Mouse (Mus musculus) A20 (cell line): ENCODE measurements around the gene Stt3a.

Experiments
- DNase-seq: peaks from one replicate; pipeline ENCODE4 v3.0.0-alpha.2; 2011; ENCODE audit warnings: low read depth, low spot score

Stt3a gene

DNA sequence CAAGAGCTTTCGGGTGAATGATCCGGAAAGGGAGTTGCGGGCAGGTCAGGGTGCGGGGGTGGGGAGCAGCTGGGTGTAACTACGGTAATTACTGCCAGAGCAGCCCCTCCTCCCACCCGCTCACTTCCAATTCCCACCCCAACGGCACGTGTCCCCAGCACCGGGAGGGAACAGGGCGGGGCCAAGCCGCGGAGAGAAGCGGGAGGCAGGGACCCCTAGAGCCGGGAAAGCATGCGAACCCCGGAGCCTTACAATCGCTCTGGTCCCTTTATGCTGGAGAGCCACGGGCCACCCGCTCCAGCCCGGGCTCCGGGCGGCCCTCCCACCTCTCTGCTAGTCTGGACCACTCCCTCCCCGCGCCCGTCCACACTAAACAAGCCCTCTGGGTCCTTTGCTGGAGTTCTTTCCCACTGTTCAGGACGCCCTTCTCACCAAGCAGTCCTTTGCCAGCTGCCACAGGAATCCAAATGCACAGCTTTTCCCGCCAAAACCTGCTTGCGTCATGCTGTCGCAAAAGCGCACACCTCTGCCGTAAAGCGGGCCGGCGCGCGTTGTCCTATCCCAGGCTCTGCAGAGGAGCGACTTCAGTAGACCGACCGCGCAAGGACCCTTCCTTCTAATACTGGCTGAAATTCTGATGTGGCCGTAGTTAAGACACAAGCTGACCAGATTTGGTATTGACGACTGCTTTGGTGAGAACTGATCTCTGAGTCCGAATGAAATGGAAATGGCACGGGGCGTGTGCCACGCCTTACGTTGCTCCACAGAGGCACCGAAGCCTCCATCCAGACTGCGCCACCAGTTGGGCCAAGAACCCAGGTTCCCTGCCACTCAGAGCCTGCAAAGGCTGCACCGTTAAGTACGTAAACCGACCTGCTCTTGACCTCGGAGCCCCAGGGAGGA is 41.1 kb downstream of the Stt3a start:
- DNase-seq: peak; percentile 94

DNA sequence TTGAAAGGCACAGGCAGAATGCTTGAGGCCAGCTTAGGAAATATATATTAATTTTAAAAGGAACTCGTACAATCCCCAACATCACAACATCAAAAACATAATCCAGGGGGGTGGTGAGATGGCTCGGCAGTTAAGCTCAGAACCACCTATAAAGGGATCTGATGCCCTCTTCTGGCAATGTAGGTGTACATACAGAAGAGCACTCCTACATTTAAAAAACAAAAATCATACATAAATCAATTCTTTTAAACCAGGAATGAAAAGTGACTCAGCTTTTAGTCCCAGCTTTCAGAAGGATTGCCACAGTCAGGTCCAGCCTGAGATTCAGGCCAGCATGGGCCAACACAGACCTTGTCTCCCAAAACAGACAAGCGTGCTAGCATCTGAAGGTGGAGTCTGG is 50.9 kb downstream of the Stt3a start:
- DNase-seq: peak; percentile 37

DNA sequence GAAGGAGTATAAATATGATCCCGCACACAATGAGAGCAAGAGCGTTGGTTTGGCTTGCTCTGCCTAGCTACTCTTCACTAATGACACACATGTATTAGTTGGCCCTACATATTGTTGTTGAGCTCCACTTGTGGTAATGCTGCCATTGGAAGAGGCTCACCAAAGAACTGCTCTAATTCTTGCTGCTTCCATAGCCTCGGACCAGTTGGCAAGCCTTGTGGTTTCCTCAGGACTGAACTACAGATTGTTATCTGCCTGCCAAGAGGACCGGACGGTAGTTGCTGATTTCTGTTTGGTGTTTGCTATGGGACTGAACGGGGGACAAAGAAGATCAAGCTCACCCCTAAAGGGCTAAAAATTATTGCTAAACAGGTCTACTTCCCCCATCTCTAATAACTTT is 60.2 kb downstream of the Stt3a start:
- DNase-seq: no peak

DNA sequence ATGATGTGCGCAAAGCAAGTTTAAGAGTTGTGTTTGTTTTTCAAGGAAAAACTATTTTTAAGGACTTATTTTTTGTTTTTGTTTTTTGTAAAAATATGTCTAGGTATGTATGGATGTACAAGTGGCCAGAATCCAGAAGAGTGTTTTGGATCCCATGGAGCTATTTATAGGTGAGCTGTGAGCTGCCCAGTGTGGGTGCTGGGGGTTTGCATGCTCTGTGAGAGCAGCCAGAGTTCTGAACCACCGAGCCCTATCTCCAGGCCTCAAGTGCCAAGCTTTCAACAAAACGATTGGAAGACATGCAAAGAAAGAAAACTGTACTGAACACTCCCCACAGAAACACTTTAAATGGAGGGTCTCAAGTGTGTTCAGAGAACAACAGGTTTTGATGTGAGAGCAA is 61.6 kb downstream of the Stt3a start:
- DNase-seq: no peak

DNA sequence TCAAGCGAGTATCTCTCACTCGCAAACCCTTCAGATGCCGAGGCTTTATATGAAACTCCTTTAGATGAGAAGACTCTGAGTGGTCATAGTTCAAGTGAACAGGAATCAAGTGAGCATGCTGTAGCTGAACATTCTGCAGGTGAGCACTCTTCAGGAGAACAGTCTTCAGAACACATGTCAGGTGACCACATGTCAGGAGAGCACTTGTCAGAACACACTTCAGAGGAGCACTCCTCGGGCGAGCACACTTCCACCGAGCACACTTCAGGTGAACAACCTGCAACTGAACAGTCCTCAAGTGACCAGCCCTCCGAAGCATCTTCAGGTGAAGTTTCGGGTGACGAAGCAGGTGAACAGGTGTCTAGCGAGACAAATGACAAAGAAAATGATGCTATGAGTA is 73.2 kb downstream of the Stt3a start:
- no peak for DNase-seq

DNA sequence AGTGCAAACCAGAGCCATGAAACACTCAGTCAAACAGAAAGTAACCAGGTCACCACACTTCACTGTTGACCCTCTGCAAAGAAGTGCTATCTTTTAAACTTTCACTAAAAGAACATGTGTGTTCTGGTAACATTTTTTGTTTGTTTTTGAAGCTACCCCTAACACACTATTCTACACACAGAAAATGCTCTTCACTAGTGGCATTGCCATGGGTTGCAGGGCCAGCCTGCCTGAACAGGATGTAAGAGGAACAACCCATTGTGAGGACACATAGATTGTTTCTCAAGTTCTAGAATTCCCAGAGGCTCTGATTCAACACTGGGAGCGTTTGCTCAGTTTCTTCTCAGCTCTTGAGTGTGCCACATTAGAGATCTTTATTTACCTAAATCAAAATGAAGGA is 74.6 kb downstream of the Stt3a start, which contains the start of gene Acrv1:
Gene Acrv1, plus strand, starts transcription at position 301 of the 400 bp plus-strand sequence.
- no peak for DNase-seq

DNA sequence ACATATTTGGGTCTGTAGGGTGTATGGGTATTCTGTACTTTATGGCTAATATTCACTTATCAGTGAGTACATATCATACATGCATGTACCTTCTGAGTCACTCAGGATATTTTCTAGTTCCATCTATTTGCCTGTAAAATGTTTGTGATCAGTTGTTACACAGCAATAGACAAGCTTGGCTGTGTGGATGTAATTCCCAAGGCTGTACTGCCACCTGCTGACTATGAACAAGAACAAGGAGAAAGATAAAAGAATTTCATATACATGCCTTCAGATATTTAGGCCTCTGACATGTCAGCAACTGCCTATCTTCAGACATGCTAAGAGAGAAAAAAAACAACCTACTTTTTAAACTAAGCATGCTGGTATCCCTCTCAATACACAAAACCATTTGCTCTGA is 80.2 kb downstream of the Stt3a start:
- DNase-seq: peak; percentile 38

DNA sequence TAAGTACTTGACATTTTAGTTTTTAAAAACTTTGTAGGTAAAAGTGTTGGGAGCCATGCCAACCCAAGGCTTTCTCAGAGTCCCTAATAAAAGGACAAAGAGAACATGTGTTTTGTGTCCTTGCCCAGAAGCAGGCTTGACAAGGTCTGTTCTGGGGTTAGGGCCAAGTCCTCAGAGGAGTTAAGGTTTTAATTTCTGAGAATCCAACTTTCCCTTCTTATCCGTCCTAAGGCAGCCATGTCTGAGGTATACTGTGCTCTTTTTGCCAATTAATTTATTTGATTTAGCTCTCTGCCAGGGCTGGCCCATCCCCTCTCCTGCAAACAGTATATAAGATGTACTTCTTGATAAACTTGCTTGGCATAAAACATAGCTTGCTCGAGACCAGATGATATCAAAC is 86.1 kb downstream of the Stt3a start:
- DNase-seq: no peak
